Mouse (Mus musculus): Measurements from ENCODE around the gene Fra10ac1. TPM values are rescaled to one million over a fixed set of nuclear protein-coding genes. Genes with fewer than 3 reads are reported as not detected.

Gene Fra10ac1
- 38.6 and 39.2 TPM in 2 replicates for polyA plus RNA-seq (2015; fragmentation: Nextera tagmentation; extraction: Ambion mirVana)

DNA sequence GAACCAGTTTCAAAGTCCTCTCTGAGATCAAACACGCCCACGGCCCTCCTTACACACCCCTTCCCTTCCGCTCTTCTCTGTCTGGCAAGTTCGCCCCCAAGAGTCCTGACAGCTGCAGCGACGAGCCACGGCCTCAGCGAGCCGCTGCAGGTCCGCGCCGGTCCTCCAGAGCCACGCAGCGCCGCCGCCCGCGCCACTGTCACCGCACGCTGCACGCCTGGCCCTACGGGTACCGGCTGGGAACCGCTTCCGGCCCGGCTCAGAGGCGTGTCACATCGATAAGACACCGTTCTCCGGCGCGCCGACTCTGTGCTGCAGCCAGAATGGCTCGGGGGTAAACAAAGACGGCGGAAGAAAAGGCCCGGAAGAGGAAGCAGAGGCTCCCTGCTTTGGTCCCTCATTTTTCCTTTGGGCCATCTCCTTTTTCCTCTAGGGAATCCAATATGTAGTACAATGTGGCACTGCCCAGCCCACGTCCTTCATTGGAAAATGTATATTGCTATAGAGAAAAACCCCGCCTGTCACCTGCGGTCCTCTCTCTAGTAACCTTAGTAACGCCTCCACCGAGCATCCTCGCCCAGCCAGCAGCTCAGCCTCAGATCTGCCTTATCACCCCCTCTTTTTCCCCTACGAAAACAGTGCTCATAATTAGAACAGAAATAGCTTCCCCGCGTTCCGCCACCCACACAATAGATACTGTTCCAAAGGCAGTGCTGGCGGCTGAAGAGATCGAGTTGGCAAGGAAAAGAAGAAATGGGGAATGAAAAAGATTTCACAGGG lies at the start of gene Fra10ac1:
Gene Fra10ac1, minus strand, starts transcription at position 252 of the 780 bp plus-strand sequence.
- under 1% methylated on average over 49 of the region's 49 CpGs for WGBS

DNA sequence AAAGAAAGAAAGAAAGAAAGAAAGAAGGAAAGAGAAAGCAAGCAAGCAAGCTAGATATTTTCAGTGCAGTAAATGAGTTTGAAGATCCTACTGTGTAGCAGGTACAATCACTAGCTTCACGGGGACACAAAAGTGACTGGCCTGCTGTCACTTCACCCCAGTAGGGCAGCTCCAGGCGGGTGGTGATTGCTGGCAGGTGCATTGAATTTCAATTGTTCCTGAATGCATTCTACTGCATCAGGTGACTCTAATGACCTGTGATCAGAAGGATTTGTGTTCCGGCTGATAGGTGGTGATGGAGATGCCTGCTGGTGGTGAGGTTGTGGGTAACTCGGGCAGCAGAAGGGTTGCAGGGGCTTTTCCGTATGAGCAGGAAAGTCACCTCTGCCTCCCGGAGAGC lies 47.1 kb upstream of the Fra10ac1 start:
- Histone ChIP-seq H3K4me3 (replicated peaks) (no peak overlapping the region), H3K27me3 (replicated peaks) (no peaks in the 10 kb centered on the region), H3K36me3 (no peaks in the 10 kb centered on the region), H3K4me1 (peaks cover 6% of the 10 kb centered on the region; the same call in 1 of the 2 replicates), H3K9me3 (replicated peaks) (no peaks in the 10 kb centered on the region), H3K9ac (replicated peaks) (no peak overlapping the region), H3K4me2 (no peak overlapping the region), H3K27ac (replicated peaks) (no peak overlapping the region)
- WGBS: 27% methylated on average over 6 of the region's 6 CpGs
- no peak for ATAC-seq (ENCODE audit: low FRiP score)

More for the DNA sequence above, at the start of gene Fra10ac1:
- peak within 1 kb of the TSS; percentile 75 for H3K4me2 ChIP-seq
- H3K27ac ChIP-seq (replicated peaks): peak within 1 kb of the TSS; percentile 97
- peak within 1 kb of the TSS; percentile 61 for H3K4me3 ChIP-seq (replicated peaks)
- no peaks in the 10 kb centered on the region for H3K27me3 ChIP-seq (replicated peaks)
- ATAC-seq (ENCODE audit: low FRiP score): peak; percentile 97
- no peaks in the 10 kb centered on the region for H3K9me3 ChIP-seq (replicated peaks)
- peak within 1 kb of the TSS; percentile 63 for H3K9ac ChIP-seq (replicated peaks)
- H3K4me1 ChIP-seq: peaks cover 14% of the 10 kb centered on the region
- no peaks in the 10 kb centered on the region for H3K36me3 ChIP-seq

DNA sequence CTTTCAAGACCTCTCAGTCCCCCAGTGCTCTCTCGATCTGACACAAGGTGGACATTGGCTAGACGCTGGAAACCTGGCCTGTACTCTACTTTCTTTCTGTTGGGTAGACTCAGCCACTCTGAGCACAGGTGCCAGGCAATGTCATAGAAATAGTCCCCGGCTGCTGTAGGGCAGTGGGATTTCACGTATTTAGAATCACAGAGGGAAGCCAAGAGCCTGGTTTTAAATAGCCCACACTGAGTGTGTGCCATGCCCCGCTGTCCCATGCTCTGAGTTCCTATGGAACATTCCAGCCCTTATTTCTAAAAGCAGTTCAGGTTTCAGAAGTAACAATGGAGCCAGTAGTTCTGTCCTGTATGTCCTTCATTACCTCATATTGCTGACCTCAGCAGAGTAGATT lies 43.5 kb upstream of the Fra10ac1 start:
- Histone ChIP-seq H3K27me3 (replicated peaks) (no peaks in the 10 kb centered on the region), H3K36me3 (no peaks in the 10 kb centered on the region), H3K4me3 (replicated peaks) (no peak overlapping the region), H3K4me1 (peaks cover 15% of the 10 kb centered on the region), H3K4me2 (peak overlapping the region; percentile 13; the same call in 1 of the 2 replicates), H3K9me3 (replicated peaks) (no peaks in the 10 kb centered on the region), H3K9ac (replicated peaks) (no peak overlapping the region), H3K27ac (replicated peaks) (no peak overlapping the region)
- 81% methylated on average over 5 of the region's 5 CpGs for WGBS
- ATAC-seq (ENCODE audit: low FRiP score): no peak

DNA sequence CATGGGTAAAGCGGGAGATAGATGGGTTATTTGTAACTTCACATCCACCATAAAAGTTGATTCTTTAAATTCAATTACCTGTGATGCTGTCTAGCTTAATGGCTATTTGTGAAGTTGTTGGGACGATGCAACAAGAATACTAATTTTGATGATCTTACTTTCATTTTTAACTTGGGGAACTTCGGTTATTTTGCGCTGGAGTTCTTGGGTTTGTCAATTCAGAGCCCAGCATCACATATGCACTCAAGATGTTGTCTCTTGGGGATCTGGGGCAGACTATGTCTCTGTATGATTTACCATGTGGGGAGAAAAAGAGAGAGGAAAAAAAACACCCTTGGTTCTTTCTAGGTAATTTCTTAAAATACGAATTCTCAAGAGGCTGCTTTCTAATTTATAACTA lies 41.8 kb upstream of the Fra10ac1 start:
- peaks cover 15% of the 10 kb centered on the region for H3K4me1 ChIP-seq
- H3K36me3 ChIP-seq: no peaks in the 10 kb centered on the region
- no peak for ATAC-seq (ENCODE audit: low FRiP score)
- H3K4me2 ChIP-seq: peak overlapping the region; percentile 57
- 76% methylated on average over 5 of the region's 5 CpGs for WGBS
- peak overlapping the region; percentile 83 for H3K27ac ChIP-seq (replicated peaks)
- no peaks in the 10 kb centered on the region for H3K9me3 ChIP-seq (replicated peaks)
- H3K4me3 ChIP-seq (replicated peaks): peak overlapping the region; percentile 42
- no peaks in the 10 kb centered on the region for H3K27me3 ChIP-seq (replicated peaks)
- peak overlapping the region; percentile 41; the same call in 1 of the 2 replicates for H3K9ac ChIP-seq (replicated peaks)

DNA sequence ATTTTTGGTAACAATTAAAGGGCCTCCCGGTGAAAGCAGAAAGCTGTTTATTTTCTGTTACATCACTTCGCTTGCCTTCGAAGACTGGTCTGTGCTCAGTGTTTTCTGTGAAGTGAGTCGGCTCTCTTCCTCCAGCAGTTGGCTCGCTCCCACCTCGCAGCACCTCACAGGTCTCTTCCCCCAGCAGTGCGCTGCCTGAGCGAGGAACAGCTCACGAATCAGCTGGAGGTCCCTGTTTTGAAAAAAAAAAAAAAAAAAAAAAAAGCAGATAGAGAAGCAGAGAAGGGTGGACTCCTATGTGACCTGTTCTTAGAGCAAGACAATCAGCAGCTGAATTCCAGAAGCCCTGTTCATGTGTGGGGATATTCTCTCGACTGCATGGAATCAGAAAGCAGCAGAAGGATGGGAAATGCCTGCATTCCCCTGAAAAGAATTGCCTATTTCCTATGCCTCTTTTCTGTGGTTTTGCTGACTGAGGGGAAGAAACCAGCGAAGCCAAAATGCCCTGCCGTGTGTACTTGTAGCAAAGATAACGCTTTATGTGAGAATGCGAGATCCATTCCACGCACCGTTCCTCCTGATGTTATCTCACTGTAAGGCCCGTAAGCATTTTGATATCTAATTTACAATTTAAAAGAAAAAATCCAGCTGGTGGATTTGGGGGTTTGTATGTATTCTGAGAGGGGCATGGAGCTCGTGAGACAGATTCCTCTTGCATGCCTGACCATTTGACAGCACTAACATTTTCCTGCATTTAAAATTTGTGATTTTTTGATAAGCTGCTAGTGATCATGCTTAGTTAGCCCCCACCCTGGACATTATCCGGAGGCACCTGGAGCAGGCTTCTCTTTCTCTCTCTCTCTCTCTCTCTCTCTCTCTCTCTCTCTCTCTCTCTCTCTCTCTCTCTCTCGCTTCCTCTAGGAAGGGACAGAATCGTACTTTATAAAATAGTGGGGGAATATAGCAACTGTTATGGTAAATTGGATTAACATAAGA lies 40.8 kb upstream of the Fra10ac1 start, which contains the start of gene Lgi1:
Gene Lgi1, plus strand, starts transcription at position 32 of the 996 bp plus-strand sequence.
- H3K27ac ChIP-seq (replicated peaks): peak within 1 kb of the TSS; percentile 83
- peaks cover 15% of the 10 kb centered on the region for H3K4me1 ChIP-seq
- ATAC-seq (ENCODE audit: low FRiP score): peak; percentile 82
- H3K36me3 ChIP-seq: no peaks in the 10 kb centered on the region
- H3K9ac ChIP-seq (replicated peaks): peak within 1 kb of the TSS; percentile 41
- no peaks in the 10 kb centered on the region for H3K9me3 ChIP-seq (replicated peaks)
- H3K4me3 ChIP-seq (replicated peaks): peak within 1 kb of the TSS; percentile 42
- WGBS: 18% methylated on average over 21 of the region's 21 CpGs
- peak within 1 kb of the TSS; percentile 57 for H3K4me2 ChIP-seq
- no peaks in the 10 kb centered on the region for H3K27me3 ChIP-seq (replicated peaks)

DNA sequence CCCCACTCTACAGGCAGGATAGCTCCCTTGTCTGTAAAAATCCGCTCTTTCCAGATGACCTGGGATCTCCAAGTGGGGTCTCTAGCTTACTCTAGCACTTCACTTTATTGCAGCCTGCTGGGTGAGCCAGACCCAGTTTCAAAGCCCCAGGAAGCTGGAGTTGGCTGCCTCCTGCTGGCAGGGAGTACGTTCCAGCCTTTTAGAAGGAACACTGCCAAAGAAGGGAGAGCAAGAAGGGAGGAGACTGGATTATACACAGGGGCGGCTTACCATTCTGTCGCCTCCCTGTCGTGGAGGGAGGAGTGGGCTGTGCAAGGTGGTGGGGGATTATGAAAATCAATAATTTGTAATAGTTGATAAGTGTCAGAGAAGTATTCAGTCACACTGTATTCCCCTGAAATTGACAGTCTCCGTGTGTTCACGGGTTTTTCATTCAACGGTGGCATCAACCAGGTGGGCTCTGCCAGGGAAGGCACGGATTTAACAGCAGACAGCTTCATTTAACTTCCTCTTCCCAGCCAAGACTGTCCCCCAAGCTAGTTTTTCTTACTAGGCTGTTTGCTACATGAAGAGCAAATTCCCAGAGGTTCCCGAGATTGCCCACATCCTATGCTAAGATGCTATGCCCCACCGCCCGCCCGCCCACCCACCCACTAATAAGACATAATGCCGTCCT lies 40.0 kb upstream of the Fra10ac1 start:
- H3K4me2 ChIP-seq: peak overlapping the region; percentile 57
- 11% methylated on average over 14 of the region's 14 CpGs for WGBS
- H3K9me3 ChIP-seq (replicated peaks): no peaks in the 10 kb centered on the region
- H3K27me3 ChIP-seq (replicated peaks): no peaks in the 10 kb centered on the region
- no peaks in the 10 kb centered on the region for H3K36me3 ChIP-seq
- H3K27ac ChIP-seq (replicated peaks): peak overlapping the region; percentile 83
- peak overlapping the region; percentile 41 for H3K9ac ChIP-seq (replicated peaks)
- H3K4me1 ChIP-seq: peaks cover 21% of the 10 kb centered on the region
- peak overlapping the region; percentile 42 for H3K4me3 ChIP-seq (replicated peaks)
- peak; percentile 69 for ATAC-seq (ENCODE audit: low FRiP score)

DNA sequence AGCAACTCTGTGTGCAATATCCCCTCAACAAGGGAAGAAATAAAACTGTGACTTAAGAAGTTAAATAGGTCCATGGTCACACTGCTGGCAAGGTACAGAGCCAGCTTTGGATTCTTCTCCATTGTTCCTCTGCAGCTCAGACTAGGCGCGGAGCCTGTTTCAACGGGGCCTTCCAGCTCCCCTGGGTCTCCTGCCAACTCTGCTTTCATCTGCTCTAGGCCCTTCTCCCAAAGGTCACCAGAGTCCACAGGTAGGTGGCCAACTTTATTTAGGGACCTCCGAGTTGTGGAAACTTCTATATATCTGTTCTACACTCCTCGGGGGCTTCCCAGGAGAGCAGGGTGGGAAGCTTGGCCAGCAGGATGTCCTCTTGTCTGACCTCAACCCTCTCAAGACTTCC lies 37.4 kb upstream of the Fra10ac1 start:
- no peak for ATAC-seq (ENCODE audit: low FRiP score)
- H3K4me2 ChIP-seq: no peak overlapping the region
- H3K27ac ChIP-seq (replicated peaks): no peak overlapping the region
- H3K36me3 ChIP-seq: no peaks in the 10 kb centered on the region
- no peaks in the 10 kb centered on the region for H3K9me3 ChIP-seq (replicated peaks)
- H3K4me3 ChIP-seq (replicated peaks): no peak overlapping the region
- H3K4me1 ChIP-seq: peaks cover 18% of the 10 kb centered on the region
- H3K27me3 ChIP-seq (replicated peaks): no peaks in the 10 kb centered on the region
- WGBS: 82% methylated on average over 5 of the region's 5 CpGs
- no peak overlapping the region for H3K9ac ChIP-seq (replicated peaks)

DNA sequence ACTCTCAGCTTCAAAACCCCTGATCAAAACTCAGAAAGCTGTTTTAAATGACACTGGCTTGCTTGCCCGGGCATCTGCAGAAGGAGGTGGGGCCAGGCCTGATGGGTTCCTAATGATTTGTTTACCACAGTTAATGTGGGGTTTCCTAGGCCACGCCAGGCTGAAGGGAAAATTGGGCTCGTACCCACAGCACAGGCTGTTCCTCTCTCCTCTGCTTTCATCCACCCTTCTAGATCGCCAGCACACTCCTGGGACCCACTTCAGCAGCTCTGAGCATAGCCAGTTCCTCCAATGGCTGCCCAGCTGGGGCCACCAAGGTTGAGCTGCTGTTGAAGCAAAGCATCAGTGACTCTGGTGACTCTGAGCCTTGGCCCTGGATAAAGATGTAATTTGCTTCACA lies 36.4 kb upstream of the Fra10ac1 start:
- Histone ChIP-seq H3K4me3 (replicated peaks) (no peak overlapping the region), H3K9me3 (replicated peaks) (no peaks in the 10 kb centered on the region), H3K4me2 (no peak overlapping the region), H3K27me3 (replicated peaks) (no peaks in the 10 kb centered on the region), H3K4me1 (peaks cover 18% of the 10 kb centered on the region), H3K9ac (replicated peaks) (no peak overlapping the region), H3K27ac (replicated peaks) (no peak overlapping the region), H3K36me3 (no peaks in the 10 kb centered on the region)
- no peak for ATAC-seq (ENCODE audit: low FRiP score)
- WGBS: 21% methylated on average over 4 of the region's 4 CpGs

DNA sequence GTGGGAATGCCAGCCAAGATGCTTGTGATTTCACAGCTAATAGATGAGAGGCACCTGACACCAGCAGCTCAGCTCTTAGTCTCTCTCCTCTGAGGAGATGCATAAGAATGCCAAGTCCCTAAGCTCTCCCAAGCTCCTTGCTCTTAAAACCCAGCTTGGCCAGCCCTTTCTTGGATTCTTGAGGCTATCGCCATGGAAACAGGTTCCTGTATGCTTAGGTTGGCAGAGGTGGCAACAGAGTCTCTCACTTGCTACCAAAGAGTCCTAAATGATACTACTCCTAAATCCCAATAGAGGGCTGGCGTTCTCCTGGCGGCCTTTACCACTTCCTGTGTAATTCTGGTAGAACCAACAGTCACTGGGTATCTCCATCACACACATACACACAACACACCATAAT lies 35.5 kb upstream of the Fra10ac1 start:
- H3K9me3 ChIP-seq (replicated peaks): no peaks in the 10 kb centered on the region
- H3K4me3 ChIP-seq (replicated peaks): no peak overlapping the region
- no peak overlapping the region for H3K4me2 ChIP-seq
- peaks cover 18% of the 10 kb centered on the region for H3K4me1 ChIP-seq
- no peak for ATAC-seq (ENCODE audit: low FRiP score)
- 88% methylated on average over 3 of the region's 3 CpGs for WGBS
- no peak overlapping the region for H3K9ac ChIP-seq (replicated peaks)
- peak overlapping the region; percentile 46 for H3K27ac ChIP-seq (replicated peaks)
- no peaks in the 10 kb centered on the region for H3K27me3 ChIP-seq (replicated peaks)
- no peaks in the 10 kb centered on the region for H3K36me3 ChIP-seq

DNA sequence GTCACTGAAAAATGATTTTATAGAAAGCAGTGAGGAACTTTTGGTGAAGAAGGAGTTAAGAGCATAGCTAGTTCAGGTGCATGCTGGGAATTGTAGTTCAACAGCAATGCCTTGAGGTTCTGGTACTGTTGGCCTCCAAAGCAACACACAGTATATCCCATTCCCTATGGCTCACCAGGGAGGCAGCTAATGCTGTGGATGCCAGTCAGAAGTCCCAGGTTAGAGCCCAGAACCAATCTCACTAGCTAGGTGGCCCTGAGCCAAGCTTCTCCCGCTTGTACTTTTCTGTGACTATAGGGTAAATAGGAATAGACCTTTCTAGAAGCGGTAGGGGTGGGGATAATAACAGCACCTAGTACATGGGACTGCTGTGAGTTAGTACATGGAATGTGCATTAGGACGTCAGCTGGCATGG lies 34.7 kb upstream of the Fra10ac1 start:
- H3K9ac ChIP-seq (replicated peaks): no peak overlapping the region
- H3K36me3 ChIP-seq: no peaks in the 10 kb centered on the region
- no peaks in the 10 kb centered on the region for H3K9me3 ChIP-seq (replicated peaks)
- peaks cover 13% of the 10 kb centered on the region for H3K4me1 ChIP-seq
- WGBS: 69% methylated on average over 3 of the region's 3 CpGs
- no peaks in the 10 kb centered on the region for H3K27me3 ChIP-seq (replicated peaks)
- ATAC-seq (ENCODE audit: low FRiP score): peak; percentile 74
- H3K4me2 ChIP-seq: no peak overlapping the region
- no peak overlapping the region for H3K4me3 ChIP-seq (replicated peaks)
- no peak overlapping the region for H3K27ac ChIP-seq (replicated peaks)

DNA sequence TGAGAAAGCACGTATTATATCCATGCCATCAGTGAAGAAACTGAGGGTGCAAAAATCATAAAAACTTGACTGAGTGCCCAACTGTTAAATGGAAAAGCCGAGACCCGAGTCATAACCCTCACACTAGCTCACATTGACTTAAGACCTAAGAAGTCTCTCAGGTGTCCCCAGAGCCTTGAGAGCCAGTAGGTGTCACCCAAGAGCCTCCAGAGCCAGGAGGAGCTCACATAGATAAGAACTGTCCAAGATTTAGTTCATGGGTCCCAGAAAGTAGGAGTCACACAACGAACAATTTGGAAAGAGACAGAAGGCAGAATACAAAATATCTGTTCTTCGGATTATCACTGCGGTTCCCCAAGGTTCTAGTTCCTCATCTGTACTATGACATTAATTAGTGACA lies 29.8 kb upstream of the Fra10ac1 start:
- no peak for ATAC-seq (ENCODE audit: low FRiP score)
- H3K9me3 ChIP-seq (replicated peaks): no peaks in the 10 kb centered on the region
- peaks cover 2% of the 10 kb centered on the region; the same call in 1 of the 2 replicates for H3K4me1 ChIP-seq
- WGBS: 66% methylated on average over 6 of the region's 6 CpGs
- H3K4me3 ChIP-seq (replicated peaks): no peak overlapping the region
- H3K4me2 ChIP-seq: no peak overlapping the region
- H3K27ac ChIP-seq (replicated peaks): no peak overlapping the region
- H3K36me3 ChIP-seq: no peaks in the 10 kb centered on the region
- H3K27me3 ChIP-seq (replicated peaks): no peaks in the 10 kb centered on the region
- H3K9ac ChIP-seq (replicated peaks): no peak overlapping the region

Measured in neural tube, embryonic 15.5 days (tissue).